Mouse (Mus musculus) gastrocnemius, postnatal 36 days (tissue): ENCODE measurements around the gene Frmd4b. TPM values are rescaled to one million over a fixed set of nuclear protein-coding genes. Genes with fewer than 3 reads are reported as not detected.
A peak's percentile ranks its signal among the peaks of the same experiment; 100 is the strongest.

Experiments
- DNase-seq, 2 experiments: peaks; one replicate each; pipeline ENCODE4 v3.0.0; 2022
- intact Hi-C: fragments of 180-260 bp; cut with DNase I; formaldehyde crosslinking; loops from one replicate; pipeline ENCODE4 v1.15.1; 2025
- total RNA-seq, 2 experiments: library from RNA; stranded (reverse); gene quantifications; 2 replicates each; pipeline ENCODE4 v1.2.3; 2021

The Frmd4b gene
- total RNA-seq, 2 experiments from 2014 or later, result 5.6 to 6.4 TPM

DNA sequence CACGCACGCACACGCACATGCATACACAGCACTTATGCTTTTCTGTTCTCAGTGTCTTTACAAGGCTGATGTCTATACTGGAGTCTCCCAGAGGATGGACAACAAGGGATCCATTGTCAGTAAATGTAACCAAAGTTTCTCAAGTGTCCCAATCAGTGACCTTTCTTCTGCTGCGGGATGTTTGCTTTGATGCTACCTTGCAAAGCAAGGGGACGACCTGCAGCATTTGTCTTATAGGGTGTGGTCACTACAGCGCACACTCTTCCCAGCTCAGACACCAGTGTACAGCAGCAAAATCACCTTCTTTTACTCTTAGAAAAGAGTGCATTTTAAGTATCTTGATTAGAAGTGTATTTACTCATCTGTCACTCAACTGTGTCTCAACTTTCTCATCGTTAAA, 35.4 kb downstream of the Frmd4b start:
- intact Hi-C loops, result no loop called here
- no peak for DNase-seq

DNA sequence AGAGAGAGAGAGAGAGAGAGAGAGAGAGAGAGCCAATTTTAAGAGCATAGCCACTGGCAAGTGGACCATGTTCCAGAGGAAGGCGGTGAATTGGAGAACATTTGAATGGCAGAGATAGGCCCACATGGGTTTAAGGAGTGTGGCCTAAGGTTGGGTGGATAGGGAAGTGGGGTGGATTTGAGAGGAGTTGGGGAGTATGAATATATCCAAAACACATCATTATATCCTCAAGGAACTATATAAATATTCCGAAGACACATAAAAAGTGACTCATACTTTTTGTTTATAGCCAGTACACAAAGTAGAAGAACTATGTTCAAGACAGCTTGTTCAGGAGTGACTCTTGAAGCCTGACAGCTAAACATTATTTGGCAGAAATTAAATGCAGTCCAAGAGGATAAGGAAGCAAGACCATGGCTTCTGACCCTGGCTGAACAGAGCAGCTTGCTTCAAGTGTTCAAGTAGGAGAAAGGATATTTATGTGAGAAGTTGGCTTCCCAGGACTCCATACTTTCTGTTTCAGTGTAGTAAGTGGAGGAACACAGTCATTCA, 36.8 kb downstream of the Frmd4b start:
- DNase-seq, result no peak
- intact Hi-C loops, result no loop called here

DNA sequence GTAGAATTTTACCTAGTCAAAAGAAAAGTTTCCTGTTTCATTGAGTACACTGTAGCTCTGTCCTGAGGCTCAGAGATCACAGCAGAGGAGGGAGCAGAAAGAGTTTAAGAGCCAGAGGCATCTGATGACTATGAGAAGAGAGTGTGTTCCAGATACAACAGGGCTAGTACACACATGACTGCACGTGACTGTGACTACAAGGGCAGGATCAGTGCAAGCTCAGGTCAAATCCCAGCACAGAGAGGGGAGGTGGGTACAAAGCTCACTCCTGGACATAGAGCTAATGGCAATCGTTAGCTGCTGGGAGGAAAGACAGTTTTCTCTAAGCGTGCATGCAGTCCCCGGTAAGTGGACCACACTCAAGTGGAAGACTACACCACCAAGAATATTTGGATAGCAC, 37.6 kb downstream of the Frmd4b start:
- intact Hi-C loops, result no loop called here
- no peak for DNase-seq

DNA sequence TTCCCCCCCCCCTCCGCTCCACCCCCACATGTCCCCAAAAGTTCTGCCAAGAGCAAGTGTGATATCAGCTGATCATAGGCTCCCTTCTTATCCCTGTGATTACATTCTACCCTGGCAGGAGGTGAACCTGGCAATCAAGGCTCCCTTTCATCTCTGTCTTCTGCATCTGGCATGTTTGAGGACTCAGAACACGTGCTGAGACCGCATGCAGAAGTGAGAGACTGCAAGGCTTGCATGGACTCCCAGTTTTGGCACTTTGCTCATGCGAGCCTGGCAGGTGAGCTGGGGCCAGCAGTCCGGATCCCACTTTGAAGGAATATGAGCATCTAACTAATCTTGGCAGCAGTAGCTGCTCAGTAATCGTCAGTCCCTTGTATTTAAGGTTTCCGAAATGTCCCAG, 39.1 kb downstream of the Frmd4b start:
- intact Hi-C loops, result no loop called here
- DNase-seq, result no peak

DNA sequence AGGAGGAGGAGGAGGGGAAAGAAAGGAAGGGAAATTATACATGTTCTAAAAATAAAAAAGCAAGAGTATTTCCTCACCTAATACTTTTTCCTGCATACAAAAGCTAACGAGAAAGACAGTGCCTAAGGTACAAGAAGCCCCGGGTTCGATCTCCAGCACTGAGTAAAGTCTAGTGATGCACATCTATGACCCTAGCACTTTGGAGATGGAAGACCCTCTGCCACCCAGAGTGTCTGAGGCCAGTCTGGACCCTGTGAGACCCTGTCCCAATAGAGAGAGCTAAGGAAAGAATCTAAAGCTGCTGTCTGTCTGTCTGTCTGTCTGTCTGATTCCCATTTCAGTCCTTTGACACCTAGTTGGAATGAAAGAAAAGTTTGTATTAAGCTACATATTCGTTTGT, 40.0 kb downstream of the Frmd4b start:
- intact Hi-C loops, result no loop called here
- DNase-seq, result no peak

DNA sequence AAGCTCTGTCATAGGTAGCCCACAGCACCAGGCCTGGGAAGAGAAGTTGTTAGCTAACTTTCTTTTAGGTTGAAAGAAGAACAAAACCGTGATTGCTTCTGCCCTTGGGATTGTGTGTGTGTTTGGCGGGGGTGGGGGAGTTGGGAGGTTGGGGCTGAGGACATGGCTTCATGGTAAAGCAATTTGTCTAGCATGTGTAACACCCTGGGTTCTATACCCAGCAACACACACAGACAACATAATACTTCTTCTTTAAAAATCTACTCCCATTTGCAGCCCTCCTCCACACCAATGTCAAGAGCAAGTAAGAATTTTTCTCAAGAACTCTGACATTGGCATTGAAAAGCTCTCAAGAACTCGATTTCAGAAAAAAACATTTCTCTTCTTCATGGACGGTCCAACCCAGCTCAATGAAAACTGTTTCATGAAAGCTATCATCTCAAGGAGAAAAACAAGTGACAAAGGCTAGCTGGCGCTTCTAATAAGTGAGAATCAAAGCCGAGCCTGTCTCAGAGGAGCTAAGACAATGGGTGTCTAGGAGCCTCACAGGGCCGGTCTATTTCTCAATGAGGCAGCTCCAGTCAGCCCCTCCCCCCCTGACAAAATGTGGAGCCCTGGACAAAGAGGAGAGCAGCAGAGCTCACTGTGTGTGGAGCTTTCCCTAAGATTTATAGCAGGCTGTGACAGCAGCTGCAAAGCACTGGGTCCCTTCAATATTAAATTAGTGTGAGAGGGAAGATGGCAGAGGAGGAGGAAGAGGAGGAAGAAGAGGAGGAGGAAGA, 40.6 kb downstream of the Frmd4b start:
- intact Hi-C loops, result no loop called here
- no peak for DNase-seq

DNA sequence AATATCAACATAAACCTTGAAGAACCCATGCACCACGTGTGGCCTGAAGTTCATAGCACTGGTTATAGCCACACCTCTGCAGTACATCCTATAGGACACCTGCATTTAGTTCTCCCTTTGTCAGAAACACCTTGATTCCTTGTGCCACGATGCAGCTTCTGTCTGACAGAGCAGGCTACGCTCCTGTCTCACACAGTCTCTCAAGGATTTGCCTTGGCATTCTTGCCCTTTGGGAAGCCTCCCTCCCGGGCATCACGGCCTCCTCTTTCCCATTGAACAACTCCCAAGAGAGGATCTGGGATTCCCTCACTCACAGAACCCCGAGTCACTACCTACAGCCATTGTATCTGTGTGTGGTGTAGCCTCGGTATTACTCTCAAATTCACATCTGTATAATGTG, 41.2 kb downstream of the Frmd4b start:
- no peak for DNase-seq
- intact Hi-C loops, result no loop called here

DNA sequence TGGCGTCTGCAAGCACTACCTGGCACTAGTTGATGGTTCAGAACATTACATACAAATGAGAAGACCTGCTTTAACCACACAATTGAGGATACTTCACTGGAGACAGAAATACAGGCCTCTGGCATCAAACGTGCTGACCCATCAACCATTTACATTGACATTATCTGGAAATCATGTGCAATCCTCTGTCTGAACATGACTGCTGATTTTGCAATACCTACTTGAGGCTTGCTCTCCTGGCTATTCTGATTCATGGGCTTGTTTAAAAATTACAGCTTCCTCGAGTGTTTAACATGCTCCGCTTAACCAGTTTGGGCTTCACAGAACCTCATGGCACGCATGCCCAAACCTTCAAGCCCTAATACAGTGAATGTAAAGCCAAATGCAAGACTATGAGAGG, 42.4 kb downstream of the Frmd4b start:
- DNase-seq, result no peak
- intact Hi-C loops, result no loop called here

DNA sequence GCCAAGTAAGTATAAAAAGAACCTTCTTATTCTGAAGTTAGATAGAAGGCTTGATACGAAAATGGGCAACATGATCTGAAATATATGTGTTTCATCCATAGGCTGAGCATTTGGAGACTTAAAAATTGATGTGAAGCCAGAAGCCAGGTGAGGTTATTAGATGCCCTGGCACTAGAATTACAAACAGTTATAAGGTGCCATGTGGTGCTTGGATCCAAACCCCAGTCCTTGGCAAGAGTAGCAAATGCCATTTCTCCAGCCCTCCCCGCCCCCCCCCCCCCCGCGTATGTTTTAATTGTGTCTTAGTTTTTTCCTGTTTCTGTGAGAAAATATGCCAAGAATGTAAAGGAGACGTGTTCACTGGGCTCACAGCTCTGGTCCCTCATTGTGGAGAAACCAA, 45.1 kb downstream of the Frmd4b start:
- intact Hi-C loops, result no loop called here
- DNase-seq, result no peak

DNA sequence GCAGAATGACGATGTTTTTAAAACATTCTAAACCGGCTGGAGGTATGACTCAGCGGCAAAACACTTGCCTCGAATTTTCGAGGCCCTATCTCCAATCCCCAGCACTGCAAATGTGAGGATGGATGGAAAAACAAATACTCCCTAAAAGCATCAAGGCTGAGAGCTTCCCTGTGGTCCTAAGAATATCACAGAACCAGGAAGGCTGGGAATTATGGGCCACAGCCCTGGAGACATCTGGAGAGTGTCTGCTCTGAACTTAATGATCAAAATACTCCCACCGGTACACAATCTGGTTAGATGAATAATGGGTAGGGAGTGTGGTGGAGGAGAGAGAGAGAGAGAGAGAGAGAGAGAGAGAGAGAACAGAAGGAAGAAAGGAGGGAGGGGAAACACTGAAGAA, 48.8 kb downstream of the Frmd4b start:
- intact Hi-C loops, result no loop called here
- no peak for DNase-seq

DNA sequence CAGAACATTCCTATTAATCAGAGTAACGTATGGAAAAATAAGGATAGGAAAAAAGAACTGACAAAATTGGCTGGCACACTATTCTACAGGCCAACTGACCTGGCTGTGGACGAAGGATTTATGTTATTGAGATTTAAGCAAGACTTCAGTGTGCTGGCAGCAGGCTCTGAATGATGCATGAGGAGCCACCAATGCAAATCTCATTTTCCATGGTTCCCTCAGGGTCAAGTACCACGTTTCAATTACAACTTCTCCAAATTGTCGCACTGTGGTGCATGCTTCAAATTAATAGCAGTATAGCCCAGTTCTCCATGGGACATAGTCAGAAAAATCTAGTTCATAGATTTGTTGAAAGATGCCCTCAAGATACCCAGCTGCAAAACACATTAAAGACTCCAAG, 50.6 kb downstream of the Frmd4b start:
- intact Hi-C loops, result no loop called here

DNA sequence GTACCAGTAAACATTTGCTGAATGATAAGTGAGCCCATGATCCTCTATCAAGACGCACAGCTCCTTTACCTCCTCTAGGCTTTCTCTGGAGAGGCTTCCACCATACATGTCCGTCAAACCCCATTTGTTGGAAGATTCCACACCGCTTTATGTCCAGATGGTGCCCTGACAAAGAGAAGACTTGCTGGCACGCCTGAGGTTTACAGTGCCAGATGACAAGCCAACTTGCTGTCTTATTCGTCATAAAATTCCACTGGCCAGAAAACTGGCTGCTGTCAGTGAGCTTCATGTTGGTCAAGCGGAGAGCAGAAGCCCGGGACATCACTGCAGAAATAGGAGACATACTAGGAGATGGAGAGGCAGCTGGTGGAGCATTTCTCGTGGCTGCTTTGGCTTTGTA, 60.2 kb downstream of the Frmd4b start:
- intact Hi-C loops, result no loop called here
- no peak for DNase-seq

More for the DNA sequence above, 50.6 kb downstream of the Frmd4b start:
- DNase-seq, result no peak

DNA sequence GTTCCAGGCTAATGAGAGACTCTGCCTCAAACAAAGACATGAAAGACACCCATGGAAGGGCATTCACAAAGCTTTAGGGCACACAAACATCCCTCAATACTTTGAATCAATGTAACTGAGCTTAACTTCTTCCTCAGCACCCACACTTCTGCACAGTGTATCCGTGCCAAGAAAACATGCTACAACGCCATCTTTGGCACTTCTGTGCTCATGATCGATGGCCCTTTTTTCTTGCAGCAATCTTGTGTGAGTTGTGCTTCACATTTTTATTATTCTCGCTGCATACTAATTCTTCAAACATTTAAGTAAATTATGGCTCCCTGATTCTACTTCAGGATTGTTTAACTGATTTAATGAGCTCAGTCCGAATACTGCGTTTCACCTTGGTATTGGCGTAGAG, 61.7 kb downstream of the Frmd4b start:
- no peak for DNase-seq
- intact Hi-C loops, result no loop called here

DNA sequence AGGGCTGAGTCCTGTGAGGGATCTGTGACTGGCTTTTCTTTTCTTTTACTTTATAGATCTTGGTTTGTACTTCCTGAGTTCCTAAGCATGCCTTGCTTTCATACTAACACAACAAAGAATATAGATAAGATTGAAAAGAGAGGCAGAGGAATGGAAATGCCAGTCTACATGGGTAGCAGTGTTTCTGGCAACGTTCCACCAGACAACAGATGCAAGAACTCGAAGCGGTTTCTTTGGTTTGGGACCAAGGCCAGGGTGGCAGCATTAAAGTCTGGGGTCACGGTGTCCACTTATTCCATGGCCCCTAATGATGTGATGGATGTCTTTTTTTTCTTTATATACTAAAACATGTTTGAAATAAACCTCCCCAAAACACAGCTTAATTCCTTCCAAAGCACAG, 63.9 kb downstream of the Frmd4b start:
- intact Hi-C loops, result no loop called here
- DNase-seq, result no peak

DNA sequence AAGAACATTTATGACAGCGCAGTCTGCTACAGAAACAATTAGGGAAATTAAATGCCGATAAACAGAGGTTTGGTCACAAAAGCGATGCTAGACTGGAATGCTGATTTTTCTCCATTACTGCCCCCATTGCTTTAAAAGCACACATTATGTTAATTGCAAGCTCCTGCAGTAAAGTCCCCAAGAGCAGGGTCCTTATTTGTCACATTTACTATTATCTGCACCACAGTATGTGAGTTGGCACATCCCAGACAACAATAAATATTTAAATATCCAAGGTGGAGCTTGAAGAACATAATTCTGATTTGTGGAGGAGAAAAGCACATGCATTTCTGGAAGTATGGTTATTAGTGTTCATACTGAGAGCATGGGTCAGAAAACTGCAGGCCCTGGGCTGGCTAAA, 64.8 kb downstream of the Frmd4b start:
- intact Hi-C loops, result no loop called here
- DNase-seq, result no peak

DNA sequence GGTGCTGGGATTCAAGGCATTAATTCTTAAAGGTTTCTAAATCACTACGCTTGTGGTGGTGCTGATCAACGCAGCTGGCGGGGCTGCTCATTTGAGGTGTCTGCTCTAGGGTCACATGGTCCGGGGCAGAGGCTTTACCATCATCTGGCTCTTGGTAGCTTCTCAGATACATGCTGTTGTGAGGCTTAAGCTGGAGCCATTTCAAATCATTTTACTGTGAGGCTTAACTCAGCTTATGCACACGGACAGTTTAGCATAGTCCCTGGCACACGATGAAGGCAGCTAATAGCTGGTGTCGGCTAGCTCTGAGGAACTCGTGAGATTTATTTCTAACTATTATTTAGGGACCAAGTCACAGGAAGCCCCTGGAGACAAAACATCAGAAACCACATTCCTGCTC, 65.5 kb downstream of the Frmd4b start:
- no peak for DNase-seq
- intact Hi-C loops, result no loop called here

DNA sequence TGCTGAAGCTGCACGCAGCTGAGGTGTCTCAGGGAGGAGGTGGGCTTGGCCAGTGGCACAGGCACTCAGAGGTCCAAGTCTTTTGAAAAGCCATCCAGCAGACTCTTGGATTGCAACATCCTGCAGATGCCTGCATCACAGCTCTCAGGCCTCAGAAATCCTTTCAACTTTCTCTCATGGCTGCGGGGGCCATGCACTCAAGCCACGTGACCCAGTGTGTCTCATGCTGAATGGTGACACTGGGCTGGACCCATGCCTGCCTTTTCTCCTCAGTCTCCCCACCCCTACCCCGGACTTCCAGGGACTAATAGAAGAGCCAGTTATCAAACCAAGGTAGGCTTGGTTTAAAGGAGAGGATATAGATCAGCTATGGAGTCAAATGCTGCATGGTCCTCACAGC, 66.2 kb downstream of the Frmd4b start:
- intact Hi-C loops, result no loop called here
- DNase-seq, result no peak

DNA sequence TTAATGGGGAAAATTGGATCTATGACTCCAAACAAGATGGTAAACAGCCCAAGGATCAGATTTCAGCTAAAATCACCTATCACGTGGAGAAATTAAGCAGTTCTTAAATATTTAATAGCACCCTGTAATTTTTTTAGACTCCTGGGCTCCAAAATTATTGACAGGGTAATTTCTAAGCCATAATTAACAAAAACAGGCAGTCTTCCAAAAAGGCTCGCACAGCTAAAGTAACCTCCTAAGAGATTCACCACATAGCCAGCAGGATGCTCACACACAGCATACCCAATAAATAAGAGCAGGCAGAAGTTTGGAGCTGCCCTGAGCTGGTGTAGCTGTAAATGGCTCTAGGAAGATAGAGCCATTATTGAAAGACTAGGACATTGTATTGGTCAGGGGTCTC, 76.9 kb downstream of the Frmd4b start:
- no peak for DNase-seq
- intact Hi-C loops, result no loop called here

DNA sequence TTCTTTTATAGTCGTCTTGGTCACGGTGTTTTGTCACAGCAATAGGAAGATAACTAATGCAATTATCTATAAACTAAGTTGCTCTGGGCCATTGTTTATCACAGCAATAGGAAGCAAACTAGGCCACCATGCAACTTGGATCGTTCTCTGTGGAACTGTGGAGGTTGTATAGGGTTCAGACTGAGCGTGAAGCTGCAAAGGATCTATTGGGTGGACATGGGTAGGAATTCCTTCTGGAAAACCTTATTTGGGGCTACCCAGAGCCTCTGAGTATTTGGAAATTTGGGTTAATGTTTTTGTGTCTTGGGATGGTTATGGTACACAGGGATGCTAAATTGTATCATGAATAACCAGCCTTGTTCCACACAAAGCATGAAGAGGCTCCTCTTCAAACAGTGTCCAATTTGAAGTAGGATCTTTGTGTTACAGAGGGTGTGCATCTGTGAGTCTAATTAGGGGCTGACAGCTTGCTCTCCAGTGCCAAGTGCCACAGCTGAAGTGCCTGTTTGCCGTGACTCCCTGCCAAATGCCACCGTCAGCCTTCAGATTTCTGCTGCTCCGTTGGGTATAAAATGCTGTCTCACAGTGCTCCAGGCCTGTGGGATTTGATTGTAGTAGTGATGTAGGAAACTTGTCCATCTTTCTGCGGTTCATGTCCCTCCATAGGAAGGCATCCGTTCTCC, 81.4 kb downstream of the Frmd4b start:
- DNase-seq, result no peak
- intact Hi-C loops, result no loop called here

DNA sequence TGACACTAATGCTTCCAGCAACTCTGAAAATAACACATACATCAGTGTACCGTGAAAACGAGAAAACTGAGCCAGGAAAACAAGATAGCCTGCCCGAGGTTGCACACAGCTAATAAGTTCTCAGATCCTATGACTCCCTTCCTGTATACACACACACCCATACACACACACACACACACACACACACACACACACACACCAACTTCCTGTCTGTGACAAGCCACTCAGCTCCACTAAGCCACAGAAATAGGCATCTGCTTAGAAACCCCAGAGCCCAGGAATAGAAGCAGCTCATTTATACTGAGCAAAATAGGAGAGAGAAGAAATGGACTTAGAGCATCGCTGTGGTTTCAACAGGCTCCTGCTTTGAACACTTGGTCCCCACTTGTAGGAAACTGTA, 86.3 kb downstream of the Frmd4b start:
- intact Hi-C loops, result no loop called here
- no peak for DNase-seq

DNA sequence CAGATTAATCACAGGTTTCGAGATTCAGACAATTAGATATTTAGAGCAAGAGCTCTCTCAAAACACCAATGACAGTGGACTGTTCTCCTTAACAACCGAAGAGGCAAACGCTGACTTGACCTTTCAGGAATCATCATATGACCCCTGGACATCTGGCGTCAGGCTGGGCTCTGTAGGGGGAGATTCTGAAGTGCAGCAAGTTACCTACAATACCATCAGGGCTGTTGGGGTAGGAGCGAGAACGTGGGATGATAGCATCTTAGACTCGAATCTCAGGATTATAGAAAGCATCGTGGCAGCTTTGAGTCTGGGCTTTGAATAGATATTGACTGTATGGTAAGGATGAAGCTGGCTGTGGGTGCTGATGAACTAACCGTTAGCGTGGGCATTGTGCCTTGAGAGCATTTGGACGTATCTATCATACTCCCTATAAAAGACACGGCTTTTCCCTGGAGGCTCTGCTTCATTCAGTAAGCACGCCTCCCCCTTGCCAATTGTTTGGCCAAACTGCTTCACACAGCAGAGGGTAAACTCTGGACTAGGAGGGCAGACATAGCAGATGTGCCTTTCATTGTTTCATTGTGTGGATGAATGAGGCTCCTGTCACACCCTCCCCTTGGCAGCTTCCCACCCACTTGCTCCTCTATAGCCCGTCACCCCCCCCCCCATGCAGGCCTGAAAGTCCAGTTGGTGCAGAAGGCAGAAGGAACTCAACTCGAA, 88.2 kb downstream of the Frmd4b start:
- DNase-seq, result no peak
- intact Hi-C loops, result no loop called here

DNA sequence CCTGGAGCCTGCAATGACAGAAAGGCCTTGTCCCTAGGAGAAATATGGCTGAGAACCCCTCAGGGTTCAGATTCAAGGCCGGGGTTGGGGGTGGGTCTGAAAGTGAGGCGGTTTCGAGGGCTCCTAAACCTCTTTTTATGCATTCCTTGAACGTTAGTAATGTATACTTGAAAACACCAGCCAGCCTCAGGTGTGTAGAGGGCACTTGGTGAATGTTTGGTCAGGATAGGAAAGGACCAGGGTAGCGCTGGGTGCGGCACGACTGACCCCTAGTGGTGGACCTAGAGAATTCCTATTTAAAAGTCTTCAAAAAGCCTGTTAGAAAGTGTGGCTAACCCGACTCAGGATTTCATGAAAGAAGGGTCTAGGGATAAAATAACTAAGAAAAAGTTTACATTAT, 91.2 kb downstream of the Frmd4b start:
- peak in 1 of 2 experiments; percentile 47 for DNase-seq
- intact Hi-C loops, result no loop called here
